In genomic region chr12:95737571-95737970, GRCm38 (mm10) we compare ENCODE assay signal across 23 mouse cellular contexts. TPM values are rescaled to one million over a fixed set of nuclear protein-coding genes. Genes with fewer than 3 reads are reported as not detected.
DNase-seq lines count a peak whose midpoint lies in the region; ATAC-seq and TF ChIP-seq lines count a peak whose summit lies in the region.
"Had no signal": no experiment of that assay in that cellular context is flagged by ENCODE, and none has a peak within 500 bp of the region (broad histone marks: within the 10 kb centered on the region; RNA-seq: fewer than 3 reads in every experiment).

No protein-coding gene starts in this region.

- H3K9me3 ChIP-seq in heart, embryonic 16.5 days (replicated peaks; ENCODE audit: control insufficient read depth, low read length), result no peaks in the 10 kb centered on the region
- no peaks in the 10 kb centered on the region for H3K9me3 ChIP-seq in heart, embryonic 10.5 days
- no peaks in the 10 kb centered on the region for H3K9me3 ChIP-seq in lung, embryonic 16.5 days (ENCODE audit: control insufficient read depth, low read length)
- H3K9me3 ChIP-seq: forebrain, embryonic 10.5 days; limb, embryonic 12.5 days; liver, embryonic 12.5 days; lung, embryonic 15.5 days; midbrain, embryonic 13.5 days had no signal

- no peaks in the 10 kb centered on the region for H3K36me3 ChIP-seq in heart, embryonic 16.5 days (ENCODE audit: control insufficient read depth, insufficient read depth)
- no peaks in the 10 kb centered on the region for H3K36me3 ChIP-seq in heart, embryonic 10.5 days
- no peaks in the 10 kb centered on the region for H3K36me3 ChIP-seq in lung, embryonic 16.5 days (ENCODE audit: control insufficient read depth, insufficient read depth, low read length)
- H3K36me3 ChIP-seq: forebrain, embryonic 10.5 days; liver, embryonic 12.5 days; lung, embryonic 15.5 days; midbrain, embryonic 13.5 days had no signal

- peaks cover 26% of the 10 kb centered on the region for H3K4me1 ChIP-seq in heart, embryonic 16.5 days (ENCODE audit: control insufficient read depth, insufficient read depth, low read length)
- peaks cover 4% of the 10 kb centered on the region; the same call in 1 of the 2 replicates for H3K4me1 ChIP-seq in heart, embryonic 10.5 days
- peaks cover 3% of the 10 kb centered on the region; the same call in 1 of the 2 replicates for H3K4me1 ChIP-seq in lung, embryonic 16.5 days (replicated peaks; ENCODE audit: control insufficient read depth, insufficient read depth, low read length)
- H3K4me1 ChIP-seq: forebrain, embryonic 10.5 days; liver, embryonic 12.5 days; lung, embryonic 15.5 days had no signal

- H3K9ac ChIP-seq in heart, embryonic 16.5 days (ENCODE audit: low read length), result peak overlapping the region; percentile 30; the same call in 1 of the 2 replicates
- no peak overlapping the region for H3K9ac ChIP-seq in lung, embryonic 16.5 days (ENCODE audit: low read length)
- H3K9ac ChIP-seq: limb, embryonic 12.5 days; liver, embryonic 12.5 days; lung, embryonic 15.5 days; midbrain, embryonic 13.5 days had no signal

- peak overlapping the region; percentile 64 for H3K27ac ChIP-seq in gastrocnemius, adult 2 months
- no peak overlapping the region; the same call in 1 of the 2 replicates for H3K27ac ChIP-seq in heart, embryonic 16.5 days (ENCODE audit: low read length)
- H3K27ac ChIP-seq in heart, embryonic 10.5 days, result no peak overlapping the region
- no peak overlapping the region for H3K27ac ChIP-seq in lung, embryonic 16.5 days (ENCODE audit: low read length)
- H3K27ac ChIP-seq: forebrain, embryonic 10.5 days; limb, embryonic 12.5 days; liver, embryonic 12.5 days; lung, embryonic 15.5 days had no signal

- H3K4me2 ChIP-seq in heart, embryonic 16.5 days (ENCODE audit: low read depth, low read length), result peak overlapping the region; percentile 59
- peak overlapping the region; percentile 27 for H3K4me2 ChIP-seq in lung, embryonic 16.5 days (ENCODE audit: low read depth, low read length)
- H3K4me2 ChIP-seq: limb, embryonic 12.5 days; liver, embryonic 12.5 days; lung, embryonic 15.5 days; midbrain, embryonic 13.5 days had no signal

- H3K4me3 ChIP-seq in gastrocnemius, adult 2 months, result peak overlapping the region; percentile 58
- peak overlapping the region; percentile 13 for H3K4me3 ChIP-seq in heart, embryonic 16.5 days (ENCODE audit: low read length)
- H3K4me3 ChIP-seq in heart, embryonic 10.5 days, result no peak overlapping the region
- no peak overlapping the region for H3K4me3 ChIP-seq in lung, embryonic 16.5 days (ENCODE audit: low read length)
- H3K4me3 ChIP-seq: forebrain, embryonic 10.5 days; limb, embryonic 12.5 days; liver, embryonic 12.5 days; lung, embryonic 15.5 days; midbrain, embryonic 13.5 days; myocyte had no signal

- DNase-seq in gastrocnemius, adult 2 months, result no peak
- DNase-seq in gastrocnemius, postnatal 10 days, result no peak
- no peak for DNase-seq in heart, embryonic 10.5 days (ENCODE audit: low spot score)
- DNase-seq in lung, postnatal 36 days, result no peak
- DNase-seq in cerebellum, adult 9-11 months, result no peak
- DNase-seq: adrenal gland, postnatal 36 days; cerebellum, adult 18-20 months; cerebellum, postnatal 36 days; kidney, adult 8-10 months; kidney, postnatal 36 days; right cerebral cortex, postnatal 14 days; spleen, adult 18-20 months; thymus, postnatal 4 days had no signal

- WGBS in heart, embryonic 16.5 days, result 32% methylated on average over 8 of the region's 8 CpGs
- WGBS in heart, embryonic 10.5 days, result 60% methylated on average over 8 of the region's 8 CpGs
- 42% methylated on average over 8 of the region's 8 CpGs for WGBS in lung, embryonic 16.5 days

- ATAC-seq in heart, embryonic 16.5 days (replicated peaks; ENCODE audit: extremely low read depth, insufficient read depth, low FRiP score), result no peak
- ATAC-seq in lung, embryonic 16.5 days (ENCODE audit: low read depth), result no peak
- ATAC-seq: liver, embryonic 12.5 days; midbrain, embryonic 13.5 days had no signal

- intact Hi-C loops in gastrocnemius, adult 2 months (cut with DNase I), result loop anchor here (5.0 kb wide), 1 partner anchor 40 kb away; no protein-coding TSS in a partner anchor

- no peaks in the 10 kb centered on the region for H3K27me3 ChIP-seq in heart, embryonic 16.5 days (ENCODE audit: control insufficient read depth, insufficient read depth, low read length)
- H3K27me3 ChIP-seq in heart, embryonic 10.5 days (ENCODE audit: insufficient read depth, poor library complexity, severe bottlenecking), result no peaks in the 10 kb centered on the region
- H3K27me3 ChIP-seq in lung, embryonic 16.5 days (ENCODE audit: control insufficient read depth, insufficient read depth, low read depth, low read length), result no peaks in the 10 kb centered on the region
- H3K27me3 ChIP-seq: CH12.LX; limb, embryonic 12.5 days; liver, embryonic 12.5 days; lung, embryonic 15.5 days; midbrain, embryonic 13.5 days had no signal

- no peak for TF ChIP-seq CTCF in gastrocnemius, adult 2 months (IDR thresholded peaks at IDR 0.05)

RNA-seq across cellular contexts. Expression of gene Flrt2, which starts 45.5 kb away (rescaled TPM):
- total RNA-seq in gastrocnemius, adult 2 months (2021), result 1 to 10 TPM; 4.5 to 9.1 TPM
- total RNA-seq in gastrocnemius, postnatal 10 days (2021), result 10 to 100 TPM; 13.6 to 19.0 TPM
- 14.4 and 17.8 TPM in 2 replicates for polyA plus RNA-seq in heart, embryonic 16.5 days (2015; fragmentation: Nextera tagmentation; extraction: Ambion mirVana)
- 20.7 and 29.0 TPM in 2 replicates for polyA plus RNA-seq in heart, embryonic 10.5 days (2016; fragmentation: Nextera tagmentation; extraction: Ambion mirVana)
- polyA plus RNA-seq in lung, embryonic 16.5 days (2015; fragmentation: Nextera tagmentation; extraction: Ambion mirVana), result 8.6 and 11.0 TPM in 2 replicates
- total RNA-seq: CH12.LX, MEL had no signal

Comparison
In these comparisons a context has a peak if more than half of its experiments do, and no peak if none do; other contexts are left out.
1. H3K4me3 ChIP-seq: peak in gastrocnemius, adult 2 months (single experiment) and heart, embryonic 16.5 days (single experiment); none in heart, embryonic 10.5 days (single experiment) and lung, embryonic 16.5 days (single experiment).